Mouse (Mus musculus) liver, embryonic 14.5 days (tissue): Measurements from ENCODE around the gene Tspear. TPM values are rescaled to one million over a fixed set of nuclear protein-coding genes. Genes with fewer than 3 reads are reported as not detected.
"Not testable (repeated sequence)": the region's sequence is repeated elsewhere in the genome, so short reads cannot be mapped to it uniquely, and the experiment has no call there.

Experiments
- ATAC-seq: fragments of 200-750 bp; cut with Nextera tagmentation; 2 replicates; pipeline ENCODE4 v1.8.0; 2017; ENCODE audit warnings: moderate number of reproducible peaks, mild to moderate bottlenecking, moderate library complexity; ENCODE audit not compliant: insufficient read depth
- DNase-seq, 3 experiments: peaks; one replicate each; pipeline ENCODE4 v3.0.0-alpha.2; 2012 to 2013; ENCODE audit warnings: low read depth in 3 of 3, low spot score in 3 of 3
- H3K27ac ChIP-seq: fragments of 300-500 bp; sonication (generic); 2 replicates; pipeline ENCODE4 v1.5.1; 2014; ENCODE audit warnings: moderate library complexity, mild to moderate bottlenecking, control low read depth, inconsistent platforms
- H3K27me3 ChIP-seq: fragments of 300-500 bp; sonication (generic); 2 replicates; pipeline ENCODE4 v1.6.1; 2014; ENCODE audit warnings: mild to moderate bottlenecking, low read length, moderate library complexity; ENCODE audit not compliant: control insufficient read depth, insufficient read depth
- H3K36me3 ChIP-seq: fragments of 300-500 bp; sonication (generic); replicated peaks from 2 replicates; pipeline ENCODE4 v1.6.1; 2014; ENCODE audit warnings: low read depth; ENCODE audit not compliant: control insufficient read depth, insufficient read depth
- H3K4me1 ChIP-seq, 2 experiments: fragments of 200-500 bp in 1 of 2; fragments of 300-500 bp in 1 of 2; sonication (generic) in 1 of 2; replicated peaks; 2 replicates each; pipeline ENCODE4 v1.6.1; 2012 to 2014; ENCODE audit warnings: antibody characterized with exemption in 1 of 2, inconsistent platforms in 1 of 2, low read length in 1 of 2; ENCODE audit not compliant: control insufficient read depth in 2 of 2, insufficient read depth in 2 of 2
- H3K4me2 ChIP-seq: fragments of 300-500 bp; sonication (generic); 2 replicates; pipeline ENCODE4 v1.6.1; 2014; ENCODE audit warnings: low read depth, mild to moderate bottlenecking, control low read depth, moderate library complexity
- H3K4me3 ChIP-seq, 2 experiments: fragments of 200-500 bp in 1 of 2; fragments of 300-500 bp in 1 of 2; sonication (generic) in 1 of 2; 2 replicates each; pipeline ENCODE4 v1.5.1; 2012 to 2014; ENCODE audit warnings: low read depth in 2 of 2, low read length in 2 of 2, mild to moderate bottlenecking in 2 of 2, control low read depth in 1 of 2, inconsistent platforms in 1 of 2, moderate library complexity in 1 of 2; ENCODE audit not compliant: insufficient read depth in 1 of 2
- H3K9ac ChIP-seq: fragments of 300-500 bp; sonication (generic); replicated peaks from 2 replicates; pipeline ENCODE4 v1.6.1; 2014; ENCODE audit warnings: mild to moderate bottlenecking, control low read depth, moderate library complexity
- H3K9me3 ChIP-seq: fragments of 300-500 bp; sonication (generic); 2 replicates; pipeline ENCODE4 v1.6.1; 2016; ENCODE audit warnings: low read length, mixed read lengths; ENCODE audit not compliant: control insufficient read depth
- CTCF ChIP-seq: IDR thresholded peaks from 2 replicates; pipeline ENCODE4 v1.5.1; 2016; ENCODE audit warnings: antibody characterized with exemption, low read depth, control low read depth
- EP300 ChIP-seq: IDR thresholded peaks from 2 replicates; pipeline ENCODE4 v1.6.1; 2016; ENCODE audit warnings: antibody characterized with exemption, low read depth
- WGBS: fragments of 180-500 bp; shearing (Covaris S2); extraction: QIAGEN DNeasy Blood & Tissue Kit; methylation state at CpG from one replicate; pipeline ENCODE4 v1.1.7; 2014; ENCODE audit not compliant: insufficient replicate concordance; 5-methylcytosine and 5-hydroxymethylcytosine counted together
- polyA plus RNA-seq, 2 experiments: library from polyadenylated mRNA; depleted of rRNA in 1 of 2; stranded (reverse) in 1 of 2; unstranded in 1 of 2; fragments of >200 nt; fragmentation: Nextera tagmentation in 1 of 2; extraction: Ambion mirVana in 1 of 2; gene quantifications; 2 replicates each; pipeline versions ENCODE4 v1.2.1 to v1.2.3; 2012 to 2014

The Tspear gene
- polyA plus RNA-seq, 2 experiments: 0.03 TPM; not detected in 1

DNA sequence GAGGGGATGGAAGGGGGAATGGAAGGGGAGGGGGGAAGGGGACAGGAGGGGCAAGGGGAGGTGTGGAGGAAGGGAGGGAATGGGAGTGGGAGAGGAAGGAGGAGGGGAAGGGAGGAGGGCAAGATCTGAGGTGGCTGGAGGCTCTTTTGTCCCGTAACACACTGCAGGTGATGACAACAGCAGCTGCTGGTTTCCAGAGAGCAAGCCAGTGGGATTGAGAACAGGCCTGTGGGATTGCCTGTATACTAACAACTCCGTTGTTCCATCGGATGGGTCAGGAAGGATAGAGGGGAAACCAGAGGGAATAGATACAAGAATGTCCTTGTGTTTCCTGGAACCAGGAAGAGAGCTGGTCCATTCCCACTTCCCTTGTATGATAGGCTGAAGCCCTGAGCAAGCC lies 111.3 kb downstream of the Tspear start:
- 20% methylated on average over 3 of the region's 3 CpGs for WGBS
- H3K9ac ChIP-seq: no peak overlapping the region

GRCm38 (mm10) chr10:77798164-77798920 lies 112.0 kb downstream of the Tspear start:
- not testable (repeated sequence) for H3K4me2 ChIP-seq, H3K27ac ChIP-seq, ATAC-seq, H3K4me3 ChIP-seq, H3K4me1 ChIP-seq, H3K9ac ChIP-seq, H3K27me3 ChIP-seq, DNase-seq, H3K9me3 ChIP-seq, H3K36me3 ChIP-seq
- WGBS: 48% methylated on average over 3 of the region's 3 CpGs

More for the DNA sequence above, 111.3 kb downstream of the Tspear start:
- no peaks in the 10 kb centered on the region for H3K36me3 ChIP-seq
- H3K27ac ChIP-seq: no peak overlapping the region
- H3K4me2 ChIP-seq: no peak overlapping the region
- H3K9me3 ChIP-seq: no peaks in the 10 kb centered on the region
- DNase-seq: no peak
- H3K4me1 ChIP-seq: no peaks in the 10 kb centered on the region
- TF ChIP-seq CTCF: no peak
- no peak for TF ChIP-seq EP300
- no peak overlapping the region for H3K4me3 ChIP-seq
- ATAC-seq: no peak
- H3K27me3 ChIP-seq: no peaks in the 10 kb centered on the region

GRCm38 (mm10) chr10:77798921-77799508 lies 112.6 kb downstream of the Tspear start, which contains the start of gene Gm19668:
Gm19668 (minus strand) TSS chr10:77799133.
- no peak for DNase-seq

DNA sequence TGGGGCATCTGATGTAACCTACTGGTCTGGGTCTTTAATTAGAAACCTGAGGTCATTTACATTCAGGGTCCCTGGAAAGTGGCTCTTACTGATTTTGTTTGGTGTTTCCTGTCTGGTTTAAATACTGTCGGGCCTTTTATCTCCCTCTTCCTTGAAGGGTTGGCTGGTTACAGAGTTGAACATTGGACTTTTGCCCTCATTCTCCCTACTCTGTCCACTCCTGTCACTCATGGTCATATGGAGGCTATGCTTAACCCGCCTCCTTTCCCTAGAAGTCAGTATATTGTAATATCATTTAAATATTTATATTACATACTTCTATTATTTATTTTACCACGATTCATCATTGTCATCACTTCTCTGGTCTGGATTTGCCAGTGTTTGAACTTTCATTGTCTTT lies 117.7 kb downstream of the Tspear start:
- WGBS: 40% methylated on average over 3 of the region's 3 CpGs
- TF ChIP-seq EP300 (no peak), CTCF (no peak)
- no peaks in the 10 kb centered on the region for H3K27me3 ChIP-seq
- no peak for ATAC-seq
- no peak overlapping the region for H3K4me3 ChIP-seq
- no peaks in the 10 kb centered on the region for H3K9me3 ChIP-seq
- no peak overlapping the region for H3K4me2 ChIP-seq
- H3K36me3 ChIP-seq: no peaks in the 10 kb centered on the region
- H3K4me1 ChIP-seq: no peaks in the 10 kb centered on the region
- H3K9ac ChIP-seq: no peak overlapping the region
- DNase-seq: no peak
- H3K27ac ChIP-seq: no peak overlapping the region

More at GRCm38 (mm10) chr10:77798921-77799508, 112.6 kb downstream of the Tspear start, which contains the start of gene Gm19668:
- H3K27ac ChIP-seq: no peak within 1 kb of the TSS
- H3K9ac ChIP-seq: no peak within 1 kb of the TSS
- no peak within 1 kb of the TSS for H3K4me3 ChIP-seq
- H3K9me3 ChIP-seq: no peaks in the 10 kb centered on the region
- H3K4me2 ChIP-seq: no peak within 1 kb of the TSS
- 46% methylated on average over 8 of the region's 8 CpGs for WGBS
- no peaks in the 10 kb centered on the region for H3K27me3 ChIP-seq
- no peaks in the 10 kb centered on the region for H3K4me1 ChIP-seq
- TF ChIP-seq CTCF (no peak), EP300 (no peak)
- no peaks in the 10 kb centered on the region for H3K36me3 ChIP-seq
- ATAC-seq: no peak

DNA sequence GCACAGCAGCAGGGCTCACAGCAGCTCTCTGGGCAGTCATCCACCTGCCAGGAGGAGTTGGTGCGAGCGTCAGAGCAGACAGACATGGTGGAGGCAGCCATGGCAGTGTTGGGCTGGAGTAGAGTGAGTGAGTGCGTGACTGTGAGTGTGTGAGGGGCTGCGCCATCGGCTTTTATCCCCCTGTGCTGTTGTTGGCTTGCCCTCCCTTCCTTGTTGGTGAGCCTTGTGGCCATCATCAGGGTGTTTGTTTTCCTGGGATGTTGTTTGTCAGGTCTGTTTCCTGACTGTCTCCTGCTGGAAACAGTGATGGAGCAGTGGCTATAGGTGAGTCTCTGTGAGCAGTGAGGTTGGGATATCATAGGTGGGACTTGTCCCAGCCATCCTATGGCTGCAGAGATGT lies 125.4 kb downstream of the Tspear start, which contains the start of gene Gm9507:
Gm9507 (minus strand) TSS at position 101 of the 400 bp plus-strand sequence.
- no peak within 1 kb of the TSS for H3K4me3 ChIP-seq
- TF ChIP-seq EP300 (no peak), CTCF (no peak)
- no peaks in the 10 kb centered on the region for H3K36me3 ChIP-seq
- no peaks in the 10 kb centered on the region for H3K27me3 ChIP-seq
- DNase-seq (no peak), ATAC-seq (no peak)
- H3K4me1 ChIP-seq: no peaks in the 10 kb centered on the region
- no peak within 1 kb of the TSS for H3K27ac ChIP-seq
- 59% methylated on average over 5 of the region's 5 CpGs for WGBS
- no peaks in the 10 kb centered on the region for H3K9me3 ChIP-seq
- H3K9ac ChIP-seq: no peak within 1 kb of the TSS
- no peak within 1 kb of the TSS for H3K4me2 ChIP-seq
